Mouse (Mus musculus) midbrain, embryonic 15.5 days (tissue): Measurements from ENCODE around the gene Kcnk15. TPM values are rescaled to one million over a fixed set of nuclear protein-coding genes. Genes with fewer than 3 reads are reported as not detected.

ENCODE experiments used
- ATAC-seq: fragments of 200-750 bp; cut with Nextera tagmentation; replicated peaks from 2 replicates; pipeline ENCODE4 v1.8.0; 2017; ENCODE audit warnings: moderate TSS enrichment
- H3K27ac ChIP-seq: fragments of 300-500 bp; sonication (generic); 2 replicates; pipeline ENCODE4 v1.5.1; 2015; ENCODE audit warnings: mild to moderate bottlenecking, inconsistent platforms
- H3K27me3 ChIP-seq: fragments of 300-500 bp; sonication (generic); replicated peaks from 2 replicates; pipeline ENCODE4 v1.6.1; 2015; ENCODE audit warnings: inconsistent platforms
- H3K36me3 ChIP-seq: fragments of 300-500 bp; sonication (generic); replicated peaks from 2 replicates; pipeline ENCODE4 v1.6.1; 2015; ENCODE audit warnings: inconsistent platforms
- H3K4me1 ChIP-seq: fragments of 300-500 bp; sonication (generic); 2 replicates; pipeline ENCODE4 v1.6.1; 2015; ENCODE audit warnings: inconsistent platforms
- H3K4me2 ChIP-seq: fragments of 300-500 bp; sonication (generic); 2 replicates; pipeline ENCODE4 v1.6.1; 2015; ENCODE audit warnings: inconsistent platforms, mild to moderate bottlenecking, moderate library complexity
- H3K4me3 ChIP-seq: fragments of 300-500 bp; sonication (generic); 2 replicates; pipeline ENCODE4 v1.5.1; 2015; ENCODE audit warnings: mild to moderate bottlenecking, inconsistent platforms
- H3K9ac ChIP-seq: fragments of 300-500 bp; sonication (generic); 2 replicates; pipeline ENCODE4 v1.6.1; 2015; ENCODE audit warnings: mild to moderate bottlenecking, inconsistent platforms
- H3K9me3 ChIP-seq: fragments of 300-500 bp; sonication (generic); 2 replicates; pipeline ENCODE4 v1.6.1; 2016; ENCODE audit warnings: inconsistent platforms
- WGBS: fragments of 180-500 bp; shearing (Covaris S2); methylation state at CpG from one replicate; pipeline ENCODE4 v1.1.7; 2015; ENCODE audit warnings: mixed read lengths; 5-methylcytosine and 5-hydroxymethylcytosine counted together
- polyA plus RNA-seq: library from polyadenylated mRNA; unstranded; fragments of >200 nt; fragmentation: Nextera tagmentation; extraction: Ambion mirVana; gene quantifications from 2 replicates; pipeline ENCODE4 v1.2.1, GENCODE M21; 2015

The Kcnk15 gene
- polyA plus RNA-seq: 0.22 TPM in 1 of 2 replicates, not detected in the other

GRCm38 (mm10) chr2:163853461-163853901 lies at the start of gene Kcnk15:
TSS of gene Kcnk15 (plus strand) at chr2:163853651.
- ATAC-seq: no peak
- Histone ChIP-seq H3K4me1 (peaks cover 11% of the 10 kb centered on the region; the same call in 1 of the 2 replicates), H3K27me3 (peaks cover 78% of the 10 kb centered on the region), H3K27ac (no peak within 1 kb of the TSS), H3K4me2 (peak within 1 kb of the TSS; percentile 39), H3K9me3 (no peaks in the 10 kb centered on the region), H3K36me3 (no peaks in the 10 kb centered on the region), H3K4me3 (peak within 1 kb of the TSS; percentile 28), H3K9ac (no peak within 1 kb of the TSS; the same call in 1 of the 2 replicates)
- 1% methylated on average over 38 of the region's 38 CpGs for WGBS

GRCm38 (mm10) chr2:163803838-163804237 lies 49.6 kb upstream of the Kcnk15 start:
- H3K9ac ChIP-seq: no peak overlapping the region
- no peak overlapping the region for H3K27ac ChIP-seq
- 81% methylated on average over 5 of the region's 5 CpGs for WGBS
- no peaks in the 10 kb centered on the region for H3K9me3 ChIP-seq
- no peaks in the 10 kb centered on the region for H3K36me3 ChIP-seq
- no peak for ATAC-seq
- no peaks in the 10 kb centered on the region for H3K4me1 ChIP-seq
- H3K4me3 ChIP-seq: no peak overlapping the region
- H3K4me2 ChIP-seq: no peak overlapping the region
- no peaks in the 10 kb centered on the region for H3K27me3 ChIP-seq

- H3K27ac ChIP-seq: no peak overlapping the region
- ATAC-seq: no peak
- WGBS: 91% methylated on average over 4 of the region's 4 CpGs
- no peak overlapping the region for H3K9ac ChIP-seq
- H3K4me2 ChIP-seq: no peak overlapping the region
- no peaks in the 10 kb centered on the region for H3K27me3 ChIP-seq
- H3K9me3 ChIP-seq: no peaks in the 10 kb centered on the region
- no peaks in the 10 kb centered on the region for H3K4me1 ChIP-seq
- no peak overlapping the region for H3K4me3 ChIP-seq
- H3K36me3 ChIP-seq: no peaks in the 10 kb centered on the region
Measured at GRCm38 (mm10) chr2:163809166-163809565, 44.3 kb upstream of the Kcnk15 start.

DNA sequence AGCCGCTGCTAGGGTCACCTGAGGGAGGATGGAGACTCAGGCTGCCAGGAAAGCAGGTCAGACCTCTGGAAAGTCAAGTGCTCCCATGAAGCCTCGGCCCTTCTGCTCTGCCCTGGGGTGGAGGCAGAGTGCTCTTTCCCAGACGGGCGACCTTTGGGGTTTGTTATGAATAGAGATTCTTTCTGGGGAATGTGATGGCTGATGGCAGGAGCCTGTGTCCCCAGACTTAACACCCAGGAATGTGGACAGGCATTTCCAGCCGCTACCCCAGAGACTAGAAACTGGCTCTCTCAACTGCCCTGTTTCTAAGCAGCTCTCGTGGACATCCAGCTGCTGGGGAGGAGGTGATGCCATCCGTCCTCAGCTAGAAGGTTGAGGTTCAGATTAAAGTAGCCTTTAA lies 43.7 kb upstream of the Kcnk15 start:
- Histone ChIP-seq H3K4me3 (no peak overlapping the region), H3K27ac (no peak overlapping the region), H3K9ac (no peak overlapping the region), H3K4me1 (no peaks in the 10 kb centered on the region), H3K9me3 (no peaks in the 10 kb centered on the region), H3K36me3 (no peaks in the 10 kb centered on the region), H3K4me2 (no peak overlapping the region), H3K27me3 (no peaks in the 10 kb centered on the region)
- ATAC-seq: no peak
- 74% methylated on average over 7 of the region's 7 CpGs for WGBS

DNA sequence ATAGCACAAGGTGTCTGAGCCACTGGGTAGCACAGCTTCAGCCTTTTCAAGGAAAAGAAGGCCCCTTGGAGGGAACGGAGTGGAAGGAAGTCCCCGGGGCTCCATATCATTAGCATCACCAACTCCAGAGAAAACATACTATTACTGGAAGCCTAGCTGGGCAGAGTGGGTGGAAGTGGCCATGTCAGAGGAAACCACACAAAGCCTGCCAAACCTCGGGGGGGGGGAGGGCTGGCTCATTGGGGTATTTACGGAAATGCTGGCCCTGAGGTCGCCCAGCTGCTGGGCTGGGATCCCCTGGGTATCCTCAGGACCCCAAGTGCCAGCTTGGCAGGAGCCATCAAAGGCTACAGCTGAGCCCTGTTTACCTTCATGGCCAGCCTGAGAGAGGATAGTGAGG lies 40.4 kb upstream of the Kcnk15 start:
- Histone ChIP-seq H3K36me3 (no peaks in the 10 kb centered on the region), H3K9me3 (no peaks in the 10 kb centered on the region), H3K9ac (no peak overlapping the region), H3K27ac (no peak overlapping the region), H3K4me3 (no peak overlapping the region), H3K27me3 (no peaks in the 10 kb centered on the region), H3K4me2 (no peak overlapping the region), H3K4me1 (no peaks in the 10 kb centered on the region)
- ATAC-seq: no peak
- 59% methylated on average over 5 of the region's 5 CpGs for WGBS

DNA sequence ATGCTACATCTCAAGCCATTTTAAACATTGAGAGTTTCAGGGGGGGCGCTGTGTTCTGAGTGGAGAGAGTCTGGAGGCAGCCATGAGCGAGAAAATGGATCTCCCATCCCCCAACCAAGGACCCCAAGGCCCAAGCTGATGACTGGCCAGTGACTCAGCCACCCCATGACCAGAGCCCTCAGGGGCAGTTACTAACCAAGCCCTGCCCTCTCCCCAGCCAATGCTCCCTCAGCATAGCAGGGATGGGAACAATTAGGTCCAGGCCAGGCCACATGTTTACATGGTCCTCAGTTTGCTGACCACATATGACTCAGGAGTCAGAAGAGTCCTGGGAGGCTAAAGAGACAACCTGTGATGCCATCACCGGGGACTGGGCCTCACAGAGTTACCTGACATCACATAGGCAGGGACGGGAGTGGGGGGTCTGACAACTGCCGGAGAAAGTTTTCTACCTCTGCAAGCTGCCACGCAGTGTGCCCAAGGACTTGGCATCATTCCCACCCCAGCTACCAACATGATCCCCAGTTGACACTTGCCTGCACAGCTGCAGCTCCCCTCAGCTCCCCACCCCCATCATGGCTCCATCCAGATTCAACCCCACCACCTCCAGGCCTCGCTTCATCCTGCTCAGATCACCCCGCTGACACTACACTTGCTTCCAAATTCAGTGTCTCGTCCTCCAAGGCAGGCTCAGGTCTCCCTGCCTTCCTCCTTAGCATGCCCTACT lies 38.5 kb upstream of the Kcnk15 start:
- Histone ChIP-seq H3K27me3 (no peaks in the 10 kb centered on the region), H3K9ac (no peak overlapping the region), H3K4me2 (no peak overlapping the region), H3K36me3 (no peaks in the 10 kb centered on the region), H3K27ac (no peak overlapping the region), H3K4me1 (no peaks in the 10 kb centered on the region), H3K9me3 (no peaks in the 10 kb centered on the region), H3K4me3 (no peak overlapping the region)
- 87% methylated on average over 9 of the region's 9 CpGs for WGBS
- no peak for ATAC-seq

- H3K36me3 ChIP-seq: no peaks in the 10 kb centered on the region
- 82% methylated on average over 4 of the region's 4 CpGs for WGBS
- no peaks in the 10 kb centered on the region for H3K9me3 ChIP-seq
- no peaks in the 10 kb centered on the region for H3K27me3 ChIP-seq
- H3K4me2 ChIP-seq: no peak within 1 kb of the TSS
- no peak within 1 kb of the TSS for H3K4me3 ChIP-seq
- no peak within 1 kb of the TSS for H3K27ac ChIP-seq
- H3K4me1 ChIP-seq: no peaks in the 10 kb centered on the region
- H3K9ac ChIP-seq: no peak within 1 kb of the TSS
- ATAC-seq: no peak
Measured at GRCm38 (mm10) chr2:163820607-163821006, 32.8 kb upstream of the Kcnk15 start, which contains the start of gene Ccn5. TSS of gene Ccn5 (plus strand) at chr2:163820861.

DNA sequence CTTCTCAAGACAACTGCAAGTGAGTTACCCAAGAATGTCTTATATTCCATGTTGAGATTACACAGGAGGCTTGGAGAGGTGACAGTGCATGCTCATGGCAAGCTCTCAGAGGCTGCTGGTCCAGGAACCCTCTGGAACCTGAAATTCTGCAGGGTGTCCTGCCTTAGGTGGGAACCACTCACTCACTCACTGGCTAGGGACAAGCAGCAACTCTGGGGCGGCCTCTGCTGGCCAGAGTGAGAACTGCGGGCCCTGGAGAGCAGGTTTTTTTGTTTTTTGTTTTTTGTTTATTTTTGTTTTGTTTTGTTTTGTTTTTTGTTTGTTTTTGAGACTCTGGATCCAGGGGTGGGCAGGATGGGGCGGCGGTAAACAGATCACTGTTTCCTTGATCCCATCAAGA lies 30.2 kb upstream of the Kcnk15 start:
- no peaks in the 10 kb centered on the region for H3K4me1 ChIP-seq
- no peaks in the 10 kb centered on the region for H3K36me3 ChIP-seq
- 11% methylated on average over 4 of the region's 4 CpGs for WGBS
- H3K4me3 ChIP-seq: no peak overlapping the region
- H3K27me3 ChIP-seq: no peaks in the 10 kb centered on the region
- no peak for ATAC-seq
- no peak overlapping the region for H3K27ac ChIP-seq
- no peak overlapping the region for H3K4me2 ChIP-seq
- H3K9ac ChIP-seq: no peak overlapping the region
- H3K9me3 ChIP-seq: no peaks in the 10 kb centered on the region

DNA sequence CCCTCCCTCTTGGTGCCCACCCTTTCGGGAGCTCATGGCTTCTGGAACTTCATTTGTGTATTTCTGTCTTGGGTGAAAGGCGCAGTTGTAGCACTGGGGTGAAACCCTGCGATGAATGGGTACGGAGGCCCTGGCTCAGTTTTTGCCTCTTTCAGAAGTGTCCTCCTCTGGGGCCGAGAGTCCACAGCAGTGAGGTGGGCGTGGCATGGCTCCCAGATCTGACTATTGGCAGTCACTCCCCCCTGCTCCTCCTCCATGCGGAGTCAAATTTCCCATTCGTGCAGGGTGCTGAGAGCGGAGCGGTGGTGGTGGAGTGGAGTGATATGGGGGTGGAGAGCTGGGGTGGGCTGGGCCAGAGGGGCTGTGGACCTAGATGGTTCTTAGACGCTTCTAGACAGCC lies 29.7 kb upstream of the Kcnk15 start:
- Histone ChIP-seq H3K4me3 (no peak overlapping the region), H3K4me2 (no peak overlapping the region), H3K9ac (no peak overlapping the region), H3K27ac (no peak overlapping the region), H3K4me1 (no peaks in the 10 kb centered on the region), H3K9me3 (no peaks in the 10 kb centered on the region), H3K36me3 (no peaks in the 10 kb centered on the region), H3K27me3 (no peaks in the 10 kb centered on the region)
- WGBS: 25% methylated on average over 11 of the region's 11 CpGs
- ATAC-seq: no peak

DNA sequence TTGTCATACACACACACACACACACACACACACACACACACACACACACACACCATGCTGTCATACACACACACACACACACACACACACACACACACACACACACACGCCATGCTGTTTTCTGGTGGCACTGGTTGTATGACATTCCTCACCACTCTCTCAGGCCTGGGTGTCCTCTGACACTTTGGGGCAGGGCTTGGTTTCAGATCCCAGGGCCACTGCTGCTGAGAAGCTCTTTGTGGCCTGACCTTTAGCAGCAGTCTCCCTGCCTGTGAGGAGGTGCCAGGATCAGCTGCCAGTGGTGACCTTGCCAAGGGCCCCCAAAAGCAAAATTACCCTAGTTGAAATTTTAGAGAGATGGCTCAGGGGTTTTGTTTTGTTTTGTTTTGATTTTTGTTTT lies 27.6 kb upstream of the Kcnk15 start:
- Histone ChIP-seq H3K27ac (no peak overlapping the region), H3K4me1 (no peaks in the 10 kb centered on the region), H3K4me3 (no peak overlapping the region), H3K36me3 (no peaks in the 10 kb centered on the region), H3K9ac (no peak overlapping the region), H3K9me3 (no peaks in the 10 kb centered on the region), H3K27me3 (no peaks in the 10 kb centered on the region), H3K4me2 (no peak overlapping the region)
- WGBS: 100% methylated on average over 1 of the region's 1 CpGs
- ATAC-seq: no peak

DNA sequence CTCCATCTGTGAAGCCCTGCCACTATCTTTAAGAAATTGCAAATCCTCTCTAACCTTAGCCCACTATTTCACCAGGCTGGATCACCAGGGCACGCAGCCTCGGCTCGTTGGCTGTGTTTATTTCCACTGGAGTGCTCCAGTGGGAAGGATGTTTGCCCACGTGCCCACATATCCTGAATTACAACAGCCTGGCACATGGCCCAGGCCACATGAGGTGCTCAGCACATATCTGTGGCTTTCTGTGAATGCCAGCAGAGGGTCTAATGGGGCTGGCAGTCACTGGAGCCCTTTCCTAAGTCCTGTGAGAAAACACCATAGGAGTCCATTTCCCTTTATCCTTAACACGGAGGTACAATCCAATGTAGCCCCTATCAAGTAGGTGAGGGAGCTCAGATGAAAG lies 27.0 kb upstream of the Kcnk15 start:
- Histone ChIP-seq H3K4me1 (no peaks in the 10 kb centered on the region), H3K4me3 (no peak overlapping the region), H3K9ac (no peak overlapping the region), H3K9me3 (no peaks in the 10 kb centered on the region), H3K27me3 (no peaks in the 10 kb centered on the region), H3K4me2 (no peak overlapping the region), H3K27ac (no peak overlapping the region), H3K36me3 (no peaks in the 10 kb centered on the region)
- ATAC-seq: no peak
- 77% methylated on average over 5 of the region's 5 CpGs for WGBS

DNA sequence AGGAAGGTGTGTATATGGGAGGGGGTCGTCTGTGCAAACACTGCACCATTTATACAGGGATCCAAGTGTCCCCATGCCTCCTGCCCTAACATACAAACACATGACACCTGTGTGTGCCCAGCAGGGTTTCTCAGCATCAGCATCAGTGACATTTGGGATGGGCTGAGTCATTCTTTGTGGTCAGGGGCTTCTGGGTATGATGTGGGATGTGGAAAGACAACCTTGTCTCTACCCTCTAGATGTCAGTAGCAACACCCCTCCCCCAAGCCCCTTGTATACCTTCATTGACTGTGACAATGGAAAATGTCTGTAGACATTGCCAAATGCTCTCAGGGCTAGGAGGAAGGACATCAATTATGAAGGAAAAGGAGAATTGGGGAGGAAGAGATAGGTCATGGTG lies 22.3 kb upstream of the Kcnk15 start:
- ATAC-seq: no peak
- Histone ChIP-seq H3K27ac (no peak overlapping the region), H3K9ac (no peak overlapping the region), H3K9me3 (no peaks in the 10 kb centered on the region), H3K27me3 (0 out of 2 replicates have a peak, but pooled peaks cover 6% of the 10 kb centered on the region), H3K4me1 (no peaks in the 10 kb centered on the region), H3K4me3 (no peak overlapping the region), H3K4me2 (no peak overlapping the region), H3K36me3 (no peaks in the 10 kb centered on the region)
- 74% methylated on average over 1 of the region's 1 CpGs for WGBS

DNA sequence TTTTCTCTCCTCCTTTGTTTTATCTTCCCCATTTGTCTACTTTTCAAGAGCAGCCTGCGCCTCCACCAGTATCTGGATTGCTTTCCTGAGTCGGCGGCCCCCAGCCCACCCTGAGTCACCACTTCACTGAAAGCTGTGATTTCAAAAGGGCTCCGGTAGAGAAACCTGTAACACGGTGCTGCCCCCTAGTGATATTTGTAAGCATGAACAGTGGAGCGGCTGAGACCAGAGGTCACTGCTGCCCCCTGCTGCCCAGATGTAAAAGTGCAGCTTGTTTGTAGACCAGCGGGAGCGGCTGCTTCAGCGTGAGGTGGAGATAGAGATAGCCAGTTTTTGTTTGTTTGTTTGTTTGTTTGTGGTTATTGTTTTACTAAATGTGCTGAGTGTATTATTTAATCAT lies 15.4 kb upstream of the Kcnk15 start:
- 21% methylated on average over 9 of the region's 9 CpGs for WGBS

More for the DNA sequence above, 15.4 kb upstream of the Kcnk15 start:
- Histone ChIP-seq H3K9me3 (no peaks in the 10 kb centered on the region), H3K4me3 (no peak overlapping the region), H3K4me1 (no peaks in the 10 kb centered on the region), H3K36me3 (no peaks in the 10 kb centered on the region), H3K4me2 (no peak overlapping the region), H3K9ac (no peak overlapping the region), H3K27ac (no peak overlapping the region), H3K27me3 (no peaks in the 10 kb centered on the region; the same call in 1 of the 2 replicates)
- peak; percentile 33; the same call in 1 of the 2 replicates for ATAC-seq
